Comparison of ENCODE assay signal across 20 mouse cellular contexts in genomic region chr11:68577076-68577475, GRCm38 (mm10). TPM values are rescaled to one million over a fixed set of nuclear protein-coding genes. Genes with fewer than 3 reads are reported as not detected.
"Had no signal": no experiment of that assay in that cellular context is flagged by ENCODE, and none has a peak within 500 bp of the region (broad histone marks: within the 10 kb centered on the region; RNA-seq: fewer than 3 reads in every experiment).

No protein-coding gene starts in this region.

- H3K36me3 ChIP-seq: neural tube, embryonic 12.5 days; neural tube, embryonic 13.5 days; neural tube, embryonic 15.5 days; stomach, embryonic 15.5 days had no signal

- H3K9ac ChIP-seq: neural tube, embryonic 12.5 days; neural tube, embryonic 13.5 days; neural tube, embryonic 15.5 days; stomach, embryonic 15.5 days had no signal

- H3K4me3 ChIP-seq: neural tube, embryonic 12.5 days; neural tube, embryonic 13.5 days; neural tube, embryonic 15.5 days; stomach, embryonic 15.5 days had no signal

- H3K27me3 ChIP-seq: neural tube, embryonic 12.5 days; neural tube, embryonic 13.5 days; neural tube, embryonic 15.5 days; stomach, embryonic 15.5 days had no signal

- H3K27ac ChIP-seq: neural tube, embryonic 12.5 days; neural tube, embryonic 13.5 days; neural tube, embryonic 15.5 days; stomach, embryonic 15.5 days; stomach, postnatal 0 days had no signal

- DNase-seq: retina, postnatal 1 day; right cerebral cortex, adult 18-20 months; right cerebral cortex, postnatal 14 days; right cerebral cortex, postnatal 25 days; right cerebral cortex, postnatal 4 days; spleen, adult 18-20 months; thymus, adult 18-20 months; thymus, adult 2 months; thymus, postnatal 14 days; thymus, postnatal 25 days; thymus, postnatal 36 days; thymus, postnatal 4 days had no signal

RNA-seq across cellular contexts. Expression of gene Ccdc42, which starts 9.7 kb away (rescaled TPM):
- total RNA-seq: neutrophil, adult 5-6 weeks had no signal
- polyA plus RNA-seq: neural tube, embryonic 14.5 days; stomach, embryonic 14.5 days; stomach, postnatal 0 days; thymus, adult 2 months had no signal

RNA-seq across cellular contexts. Expression of gene Mfsd6l, which starts 21.1 kb away (rescaled TPM):
- polyA plus RNA-seq: neural tube, embryonic 12.5 days; neural tube, embryonic 13.5 days; neural tube, embryonic 14.5 days; neural tube, embryonic 15.5 days had no signal
